Comparison of ENCODE assay signal across 8 mouse cellular contexts in genomic region chr13:23710374-23711089, GRCm38 (mm10). TPM values are rescaled to one million over a fixed set of nuclear protein-coding genes. Genes with fewer than 3 reads are reported as not detected.
DNase-seq lines count a peak whose midpoint lies in the region; ATAC-seq lines count a peak whose summit lies in the region.

Gene Hfe (minus strand): TSS chr13:23710854.

- peak within 1 kb of the TSS; percentile 48 for H3K4me2 ChIP-seq in forebrain, embryonic 11.5 days (ENCODE audit: low read depth, low read length, severe bottlenecking)

- no peaks in the 10 kb centered on the region; the same call in 1 of the 2 replicates for H3K27me3 ChIP-seq in forebrain, embryonic 11.5 days (ENCODE audit: control insufficient read depth, insufficient read depth, low read length)

- no peak within 1 kb of the TSS for H3K27ac ChIP-seq in forebrain, embryonic 11.5 days (ENCODE audit: low read depth, low read length)

- peak within 1 kb of the TSS; percentile 20 for H3K4me3 ChIP-seq in forebrain, embryonic 11.5 days (ENCODE audit: low read depth, low read length)

- intact Hi-C loops in heart, postnatal 14 days (cut with DNase I), result no loop called here

- DNase-seq in CD8-positive naive resting alpha-beta T cell, adult 2 months (ENCODE audit: low read depth in 2 of 2, low spot score in 2 of 2), result peak; percentile 42 to 54
- DNase-seq in adrenal gland, adult (ENCODE audit: inconsistent age in 2 of 2, low spot score in 1 of 2), result peak; percentile 77 to 92
- peak; percentile 80 for DNase-seq in forebrain, embryonic 11.5 days (ENCODE audit: low spot score)
- peak; percentile 57 to 65 for DNase-seq in heart, postnatal 14 days
- peak; percentile 61 to 76 for DNase-seq in kidney, postnatal 4 days
- DNase-seq in spleen, adult 18-20 months, result peak; percentile 38 to 54
- DNase-seq in cerebellum, adult 11 months, result no peak

- peak; percentile 39; the same call in 1 of the 2 replicates for ATAC-seq in forebrain, embryonic 11.5 days (replicated peaks; ENCODE audit: low FRiP score)
- ATAC-seq in megakaryocyte-erythroid progenitor cell, adult 5-6 weeks (replicated peaks; ENCODE audit: low FRiP score, low TSS enrichment, poor library complexity, severe bottlenecking), result peak; percentile 73

- no peaks in the 10 kb centered on the region for H3K36me3 ChIP-seq in forebrain, embryonic 11.5 days (ENCODE audit: control insufficient read depth, insufficient read depth, low read length)

- peak within 1 kb of the TSS; percentile 37 for H3K9ac ChIP-seq in forebrain, embryonic 11.5 days (ENCODE audit: low read length)

- no peaks in the 10 kb centered on the region for H3K9me3 ChIP-seq in forebrain, embryonic 11.5 days (ENCODE audit: control insufficient read depth, low read length)

- H3K4me1 ChIP-seq in forebrain, embryonic 11.5 days (replicated peaks; ENCODE audit: control insufficient read depth, insufficient read depth, low read length), result peaks cover 5% of the 10 kb centered on the region

- WGBS in forebrain, embryonic 11.5 days, result 6% methylated on average over 17 of the region's 17 CpGs

RNA-seq across cellular contexts. Expression of gene Hfe, which starts in this region (rescaled TPM):
- polyA plus RNA-seq in forebrain, embryonic 11.5 days (2014; fragmentation: Nextera tagmentation; extraction: Ambion mirVana), result 2.2 TPM in 2 replicates
- total RNA-seq in heart, postnatal 14 days (2021), result 10 to 100 TPM; 39.5 to 41.3 TPM
- total RNA-seq in megakaryocyte-erythroid progenitor cell, adult 5-6 weeks (2014; fragmentation: Nextera tagmentation), result not detected in 2 replicates
- 0.27 and 1.9 TPM in 2 replicates for total RNA-seq in megakaryocyte-erythroid progenitor cell, adult 5-6 weeks (2017)

Comparison
In these comparisons a context has a peak if more than half of its experiments do, and no peak if none do; other contexts are left out.
1. RNA of gene Hfe (total RNA-seq): 39.5 to 41.3 TPM in heart, postnatal 14 days; 0.27 to 1.9 TPM in megakaryocyte-erythroid progenitor cell, adult 5-6 weeks; every median in the first group is over 10 times any median in the second.